Mouse (Mus musculus) thymus, postnatal 10 days (tissue): ENCODE measurements at regions not wholly inside any gene's neighbourhood (a gene's known extent, or its start where the extent isn't known, plus 50 kb on each side); places are given as distances from the start of the nearest gene placed in this dataset.

ENCODE experiments used
- DNase-seq, 2 experiments: peaks; one replicate each; pipeline ENCODE4 v3.0.0; 2021; ENCODE audit warnings: low spot score in 2 of 2

DNA sequence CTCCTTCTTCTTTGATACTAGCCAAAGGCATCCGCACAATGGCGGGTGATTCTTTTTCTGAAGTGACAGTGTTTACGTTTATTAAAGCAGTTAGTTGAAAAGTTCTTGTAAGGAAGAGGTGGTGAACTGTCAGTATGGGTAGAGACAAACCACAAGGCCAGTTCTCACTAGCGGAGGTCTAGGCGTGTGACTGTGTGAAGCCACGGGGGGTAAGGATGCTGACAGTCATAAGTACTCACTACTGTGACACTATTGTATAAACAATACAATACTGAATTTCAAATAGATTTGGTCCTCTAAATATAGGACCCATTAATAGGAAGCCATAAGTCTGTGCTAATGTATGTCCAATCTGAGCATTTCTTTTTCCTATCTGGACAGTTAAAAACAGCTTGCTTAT, 161.9 kb downstream of the Cxcl12 start:
- DNase-seq = no peak

DNA sequence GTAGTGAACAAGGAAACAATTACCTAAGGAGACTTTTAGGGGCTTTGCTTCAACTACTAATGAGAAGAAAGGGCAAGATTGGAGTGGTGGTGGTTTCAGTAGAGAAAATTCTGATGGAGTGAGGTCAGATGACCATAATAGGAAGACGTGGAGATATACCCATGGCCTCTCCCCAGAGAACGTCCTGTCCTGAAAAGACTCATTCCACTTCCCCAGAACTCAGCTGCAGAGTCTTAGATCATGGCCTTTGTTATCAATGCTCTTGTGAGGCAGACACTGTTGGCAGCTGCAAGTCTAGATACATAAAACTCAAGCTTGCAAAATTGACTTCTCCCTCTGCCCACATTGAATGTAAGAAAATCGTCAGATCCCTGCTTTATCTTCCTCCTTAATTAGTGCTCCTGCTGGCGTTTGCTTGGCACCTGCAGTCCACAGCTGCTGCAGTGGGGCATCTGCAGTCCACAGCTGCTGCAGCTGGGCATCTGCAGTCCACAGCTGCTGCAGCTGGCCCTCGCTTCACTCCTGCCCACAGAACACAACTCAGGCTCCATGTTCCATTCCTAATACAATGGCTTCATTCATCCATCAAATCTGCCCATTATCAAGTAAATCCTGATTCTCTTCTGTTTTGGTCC, 162.5 kb downstream of the Cxcl12 start:
- DNase-seq = no peak

DNA sequence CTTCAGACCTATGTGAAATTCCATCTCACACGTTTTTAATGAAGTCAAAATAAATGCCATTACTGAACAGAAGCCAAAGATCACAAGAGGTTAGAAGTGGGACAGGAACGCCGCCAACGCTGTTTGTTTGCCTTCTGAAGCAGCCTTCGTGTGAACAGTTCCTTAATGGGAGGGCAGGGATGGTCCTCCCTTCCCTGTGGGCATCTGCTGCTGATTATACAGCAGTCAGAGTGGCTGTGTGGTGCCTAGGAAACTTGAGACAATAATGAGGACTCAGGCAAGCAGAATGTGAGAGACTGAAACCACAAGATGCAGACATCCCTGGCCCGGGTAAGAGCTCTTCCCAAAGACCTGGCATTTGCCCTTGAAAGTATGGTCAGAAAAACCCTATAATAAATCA, 164.3 kb downstream of the Cxcl12 start:
- DNase-seq = no peak

DNA sequence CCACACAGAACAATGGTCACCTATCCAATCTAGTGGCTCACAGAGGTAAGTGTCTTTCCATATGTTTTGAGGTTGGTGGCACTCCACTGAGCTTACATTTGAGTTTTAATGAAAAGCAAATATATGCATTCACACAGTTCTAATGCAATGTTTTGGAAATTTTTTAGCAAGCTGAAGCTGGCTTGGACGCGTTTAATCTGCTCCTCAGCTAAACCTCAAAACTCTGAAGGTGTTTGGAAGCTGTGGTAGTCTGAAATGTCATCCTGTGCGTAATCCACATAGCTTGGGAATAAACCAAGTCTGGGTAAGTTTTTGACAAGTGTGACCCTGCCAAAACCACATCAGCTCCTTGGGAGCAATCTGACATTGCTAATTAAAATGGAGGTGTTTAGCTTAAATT, 173.8 kb downstream of the Cxcl12 start:
- no peak for DNase-seq

DNA sequence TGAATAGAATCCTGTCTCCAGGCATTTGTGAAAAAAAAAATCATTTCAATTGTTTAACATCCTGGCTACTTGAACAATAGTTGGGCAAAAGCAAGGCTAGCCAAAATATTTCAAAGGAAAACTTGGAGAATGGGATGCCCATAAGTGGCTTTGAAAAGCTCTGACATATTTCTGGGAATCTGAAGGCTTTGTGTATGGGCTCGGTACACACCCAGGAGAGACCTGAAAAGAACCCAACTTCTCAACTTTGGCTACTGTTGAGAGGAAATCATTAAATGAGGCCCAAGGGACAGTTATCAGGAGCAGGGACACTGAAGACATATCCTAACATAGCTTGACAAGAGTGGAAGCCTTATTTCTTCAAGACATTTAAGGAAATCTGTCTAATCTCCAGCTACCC, 179.0 kb downstream of the Cxcl12 start:
- no peak for DNase-seq

DNA sequence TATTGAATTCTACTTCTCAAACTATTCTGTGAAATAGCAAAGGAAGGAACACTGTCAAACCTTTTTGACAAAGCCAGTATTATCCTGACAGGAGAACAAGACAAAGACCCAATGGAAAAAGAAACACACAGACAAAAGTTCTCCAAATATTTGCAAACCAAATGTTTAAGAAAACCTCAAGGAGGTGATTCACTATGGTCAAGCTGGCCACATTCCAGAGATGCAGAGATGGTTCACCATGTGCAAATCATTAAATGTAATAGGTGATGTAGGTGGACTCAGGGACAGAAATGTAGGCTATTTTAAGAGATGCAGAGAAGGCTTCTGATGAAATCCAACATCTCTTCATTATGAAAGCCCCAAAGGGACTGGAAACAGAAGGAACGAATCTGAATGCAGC, 183.5 kb downstream of the Cxcl12 start:
- DNase-seq = no peak

DNA sequence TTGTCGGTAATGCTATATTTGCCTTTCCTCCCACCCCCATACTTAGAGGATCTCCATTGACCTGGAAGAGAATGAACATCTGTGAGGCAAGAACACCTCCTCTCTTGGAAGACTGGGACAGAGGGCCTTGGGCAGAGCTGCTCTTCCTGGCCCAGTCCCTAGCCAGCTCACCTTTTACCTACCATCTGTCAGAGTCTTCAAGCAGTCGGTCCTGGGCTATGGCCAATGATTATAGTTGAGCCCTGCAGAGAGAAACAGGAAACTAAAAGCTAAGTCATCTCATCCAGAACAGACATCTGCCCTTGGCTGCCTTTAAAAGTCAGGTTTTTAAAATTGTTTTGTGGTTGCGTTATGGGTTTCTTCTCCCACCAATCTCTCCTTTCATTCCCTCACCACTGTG, 184.8 kb downstream of the Cxcl12 start:
- no peak for DNase-seq

DNA sequence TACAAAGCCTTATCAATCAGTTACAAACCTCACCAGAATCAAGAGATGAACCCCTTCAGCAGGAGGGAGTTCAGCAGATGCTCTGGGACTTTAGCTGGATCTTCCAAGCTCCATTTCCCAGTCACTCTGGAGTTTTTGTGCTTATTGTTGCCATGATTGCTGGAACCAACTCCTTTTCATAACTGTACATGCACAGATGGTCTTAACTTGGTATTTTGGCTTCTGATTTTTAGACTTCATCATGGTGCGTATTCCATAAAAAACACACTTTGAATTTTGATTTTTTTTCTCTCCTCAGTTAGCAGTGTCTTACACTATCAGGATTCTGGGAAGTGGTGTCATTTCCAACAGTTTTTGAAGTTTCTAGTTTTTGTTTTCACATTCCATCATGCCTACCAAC, 187.8 kb downstream of the Cxcl12 start:
- DNase-seq = no peak

DNA sequence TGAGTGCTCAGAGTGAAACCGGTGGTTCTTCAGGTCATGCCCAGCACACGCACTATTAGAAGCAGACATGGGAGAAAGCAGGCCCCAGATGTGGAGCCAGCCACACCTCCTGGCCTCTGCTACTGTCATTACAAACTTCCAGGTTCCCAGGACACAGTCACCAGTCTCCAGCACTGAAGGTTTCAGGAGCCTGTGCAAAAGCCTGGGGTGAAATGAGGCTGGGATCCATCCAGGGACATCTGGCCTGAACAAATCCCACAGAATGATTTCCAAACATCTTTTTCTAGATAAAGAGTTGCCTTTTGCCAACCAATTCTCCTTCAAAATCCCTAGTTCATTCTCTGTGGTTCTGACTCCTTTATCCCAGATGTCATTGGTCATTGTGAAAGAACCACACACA, 191.1 kb downstream of the Cxcl12 start:
- DNase-seq = no peak

DNA sequence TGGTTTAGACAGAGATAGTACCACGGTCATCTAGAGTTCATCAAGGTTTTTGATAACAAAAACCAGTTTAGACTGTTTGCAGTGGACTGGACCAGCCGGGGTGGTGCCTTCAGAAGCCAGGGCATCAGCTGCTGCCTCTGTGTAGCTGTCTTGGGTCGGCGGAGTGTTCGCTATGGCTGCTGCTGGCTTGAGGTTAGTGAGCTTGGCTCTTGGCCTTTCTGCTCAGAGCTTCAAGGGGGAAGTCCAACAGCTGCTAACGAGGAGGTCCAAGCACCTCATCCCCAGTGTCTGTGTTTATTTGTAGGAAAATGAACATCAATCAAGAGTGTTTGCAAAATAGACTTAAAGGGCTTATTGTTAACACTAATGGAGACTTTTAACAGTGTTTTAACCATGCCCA, 198.2 kb downstream of the Cxcl12 start:
- no peak for DNase-seq

DNA sequence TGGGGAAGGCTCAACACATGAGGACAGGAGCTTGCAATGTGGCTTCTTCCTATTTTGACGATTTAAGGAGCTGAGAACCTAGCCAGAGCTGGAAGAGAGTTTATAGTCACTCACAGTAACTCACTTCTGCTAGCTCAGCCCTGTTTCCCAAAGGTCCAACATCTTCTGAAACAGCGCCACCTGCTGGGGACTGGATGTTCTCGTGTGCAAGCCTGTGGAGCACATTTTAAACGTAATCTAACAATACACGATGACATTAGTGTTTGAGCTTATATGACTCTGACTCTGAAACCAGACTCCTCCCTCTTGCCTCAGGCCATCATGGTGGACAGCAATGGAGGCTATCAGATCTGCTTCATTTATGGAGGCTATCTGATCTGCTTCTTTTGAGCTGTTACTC, 207.7 kb downstream of the Cxcl12 start:
- no peak for DNase-seq

DNA sequence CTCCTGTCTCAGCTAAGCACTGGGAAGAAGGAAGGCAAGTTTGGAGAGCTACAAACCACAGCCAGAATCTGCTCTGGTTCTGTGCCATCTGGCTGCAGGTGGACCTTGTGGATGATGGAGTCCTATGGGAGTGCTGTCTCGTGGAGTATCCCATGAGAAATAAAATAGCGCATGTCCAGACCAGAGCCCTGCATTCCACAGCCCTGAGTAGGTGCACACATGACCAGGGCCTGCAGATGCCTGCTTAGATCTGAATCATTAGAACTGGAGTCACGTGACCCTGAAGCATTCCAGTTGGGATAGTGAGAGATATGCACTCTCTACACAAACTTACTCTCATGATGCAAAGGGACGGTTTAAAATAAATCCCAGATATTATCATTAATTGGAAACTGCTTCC, 211.6 kb downstream of the Cxcl12 start:
- no peak for DNase-seq

DNA sequence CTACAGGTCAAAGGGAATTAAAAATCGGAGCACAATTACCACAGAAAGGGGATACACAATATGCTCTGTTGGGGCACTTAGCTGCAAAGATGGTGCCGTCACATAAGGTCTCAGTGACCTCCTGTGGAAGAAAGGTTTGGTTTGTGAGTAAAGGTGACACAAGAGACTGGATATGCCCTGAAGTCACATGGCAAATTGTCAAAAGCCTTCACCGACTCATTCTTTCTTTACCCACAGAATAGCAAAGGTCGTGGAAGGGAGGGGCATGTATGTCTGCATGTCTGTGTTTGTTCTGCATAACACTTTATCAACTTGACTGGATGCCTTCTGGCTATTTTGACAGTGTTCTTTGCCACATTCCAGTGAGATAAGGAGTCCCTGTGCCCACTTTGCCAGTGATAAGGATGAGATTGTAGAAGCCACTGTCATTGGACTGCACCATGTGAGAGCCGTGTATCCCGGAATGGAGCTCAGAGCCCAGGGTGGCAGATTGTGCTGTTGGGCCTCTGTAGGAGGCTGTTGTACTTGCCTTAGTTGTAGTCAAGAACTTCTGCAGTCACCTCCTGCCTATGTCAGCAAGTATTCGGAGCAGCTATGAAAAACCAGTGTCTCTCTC, 222.0 kb downstream of the Cxcl12 start:
- no peak for DNase-seq

DNA sequence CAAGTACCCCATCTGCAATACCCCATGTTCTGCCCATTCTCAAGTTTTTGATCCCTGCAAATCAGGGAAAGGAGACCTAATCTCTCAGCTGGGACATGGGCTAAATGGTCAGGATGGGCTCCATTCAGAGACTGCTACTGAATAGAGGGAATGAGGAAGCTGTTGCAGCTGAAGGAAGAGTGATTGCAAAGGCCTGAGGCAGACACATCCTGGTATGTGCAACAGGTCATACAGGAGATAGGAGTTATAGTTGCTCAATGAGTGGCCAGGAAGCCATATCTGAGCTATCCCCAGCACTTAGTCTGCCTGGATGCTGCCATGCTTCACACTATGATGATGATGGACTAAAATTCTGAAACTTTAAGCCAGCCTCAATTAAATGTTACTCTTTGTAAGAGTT, 225.1 kb downstream of the Cxcl12 start:
- no peak for DNase-seq

DNA sequence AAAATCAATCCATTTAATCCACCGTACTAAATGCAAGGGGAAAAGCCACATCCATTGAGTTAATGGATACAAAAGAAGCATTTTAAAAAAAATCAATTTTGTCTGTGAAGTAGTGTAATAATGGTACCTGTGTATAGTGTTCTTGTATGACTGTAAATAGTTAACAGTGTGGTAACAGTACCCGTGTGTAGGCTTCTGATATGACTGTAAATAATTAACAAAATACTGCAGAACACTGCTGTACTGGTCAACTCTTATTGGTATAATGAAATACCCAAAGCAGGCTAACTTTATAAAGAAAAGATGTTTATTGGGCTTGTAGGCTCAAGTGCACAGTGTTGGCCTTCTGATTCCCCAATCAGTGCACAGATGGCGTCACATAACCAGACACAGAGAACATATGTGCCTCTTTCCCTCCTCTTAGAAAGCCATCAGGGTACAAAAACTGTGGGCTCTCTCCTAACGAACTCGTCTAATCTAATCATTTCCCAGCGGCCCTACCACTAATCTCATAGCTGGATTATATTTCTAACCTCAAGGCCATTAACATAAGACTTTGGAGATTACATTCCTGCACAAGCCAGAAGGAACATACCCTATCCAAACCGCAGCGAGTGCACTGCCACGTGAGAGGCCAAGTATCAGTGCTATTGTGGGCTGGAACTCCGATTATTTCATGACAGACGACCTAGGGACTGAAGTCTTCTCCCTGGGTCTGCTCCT, 237.4 kb downstream of the Cxcl12 start:
- DNase-seq = no peak

DNA sequence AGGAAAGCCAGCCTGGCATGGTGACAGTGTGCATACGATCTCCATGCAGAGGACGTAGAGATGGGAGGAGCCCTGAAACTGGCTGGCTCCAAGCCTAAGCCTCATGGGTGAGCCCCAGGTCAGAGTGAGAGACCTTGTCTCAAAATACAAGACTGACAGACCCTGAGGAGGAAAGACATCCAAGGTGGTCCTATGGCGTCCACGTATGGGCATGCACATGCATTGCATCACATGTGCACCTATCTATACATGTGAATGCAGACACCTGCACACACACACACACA, 237.9 kb downstream of the Cxcl12 start:
- no peak for DNase-seq

DNA sequence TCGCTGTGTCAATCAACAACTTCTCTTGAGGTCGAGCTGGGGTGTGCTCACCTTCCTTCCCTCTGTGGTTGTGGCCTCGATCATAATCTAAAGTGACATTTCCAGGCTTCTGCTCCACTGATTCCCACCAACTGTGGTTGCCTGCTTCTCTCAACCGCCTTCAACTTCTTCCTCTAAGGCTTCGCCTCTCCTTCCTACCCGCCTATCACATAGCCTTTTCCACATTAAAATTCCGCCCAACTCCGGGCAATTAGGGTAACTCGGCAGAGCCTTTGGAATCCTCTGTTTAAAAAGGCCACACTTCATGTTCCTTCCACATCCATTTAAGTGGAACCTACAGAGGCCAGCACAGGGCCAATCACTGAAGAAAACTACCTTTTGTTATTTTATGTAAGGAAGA, 238.4 kb downstream of the Cxcl12 start:
- DNase-seq = no peak

DNA sequence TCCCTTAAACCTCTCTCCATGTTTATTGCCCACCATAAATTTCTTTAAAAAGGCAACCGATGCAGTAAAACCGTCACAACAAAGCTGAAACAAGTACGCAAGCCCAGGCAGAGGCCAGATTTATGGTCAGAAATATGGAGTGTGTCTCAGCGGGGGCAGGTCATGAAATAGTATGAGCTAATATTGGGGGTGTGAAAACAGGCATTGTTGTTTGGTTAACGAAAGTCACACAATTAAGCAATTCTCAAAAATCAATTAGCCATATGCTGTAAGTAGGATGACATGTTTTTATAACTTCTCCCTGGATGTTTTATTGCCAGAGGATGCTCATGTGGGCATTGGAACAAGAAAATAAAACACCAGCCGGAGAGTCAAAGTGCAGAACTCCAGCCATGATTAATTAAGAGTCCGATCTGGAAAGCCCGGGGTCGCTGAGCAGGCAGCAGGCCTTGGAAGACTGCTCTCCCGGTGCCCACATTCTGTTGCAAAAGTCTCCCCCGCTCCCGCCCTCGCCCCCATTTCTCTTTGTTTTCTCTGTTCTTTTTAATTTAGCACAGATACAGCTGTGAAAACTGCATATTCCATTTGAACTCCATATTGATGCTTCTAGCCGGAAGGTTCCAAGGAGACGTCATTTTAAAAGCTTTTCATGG, 239.0 kb downstream of the Cxcl12 start:
- no peak for DNase-seq

DNA sequence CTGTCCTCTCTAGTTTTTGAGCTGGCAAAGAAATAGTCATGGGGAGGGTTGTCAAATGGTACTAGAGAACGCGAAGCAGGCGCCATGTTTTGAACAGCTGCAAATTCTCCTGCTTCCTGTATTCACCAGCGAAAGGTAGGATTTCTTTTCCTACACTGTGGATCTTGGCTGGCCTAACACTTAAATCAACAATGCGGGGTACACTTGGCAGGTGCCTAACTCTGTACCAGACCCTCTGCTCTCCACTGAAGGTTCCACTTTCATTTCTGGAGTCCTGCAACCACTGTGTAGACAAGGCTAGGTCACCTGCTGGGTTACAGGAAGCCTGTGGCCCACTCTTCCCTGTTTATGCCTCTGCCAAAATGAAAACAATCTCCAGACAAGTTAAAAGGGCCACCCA, 239.6 kb downstream of the Cxcl12 start:
- no peak for DNase-seq

DNA sequence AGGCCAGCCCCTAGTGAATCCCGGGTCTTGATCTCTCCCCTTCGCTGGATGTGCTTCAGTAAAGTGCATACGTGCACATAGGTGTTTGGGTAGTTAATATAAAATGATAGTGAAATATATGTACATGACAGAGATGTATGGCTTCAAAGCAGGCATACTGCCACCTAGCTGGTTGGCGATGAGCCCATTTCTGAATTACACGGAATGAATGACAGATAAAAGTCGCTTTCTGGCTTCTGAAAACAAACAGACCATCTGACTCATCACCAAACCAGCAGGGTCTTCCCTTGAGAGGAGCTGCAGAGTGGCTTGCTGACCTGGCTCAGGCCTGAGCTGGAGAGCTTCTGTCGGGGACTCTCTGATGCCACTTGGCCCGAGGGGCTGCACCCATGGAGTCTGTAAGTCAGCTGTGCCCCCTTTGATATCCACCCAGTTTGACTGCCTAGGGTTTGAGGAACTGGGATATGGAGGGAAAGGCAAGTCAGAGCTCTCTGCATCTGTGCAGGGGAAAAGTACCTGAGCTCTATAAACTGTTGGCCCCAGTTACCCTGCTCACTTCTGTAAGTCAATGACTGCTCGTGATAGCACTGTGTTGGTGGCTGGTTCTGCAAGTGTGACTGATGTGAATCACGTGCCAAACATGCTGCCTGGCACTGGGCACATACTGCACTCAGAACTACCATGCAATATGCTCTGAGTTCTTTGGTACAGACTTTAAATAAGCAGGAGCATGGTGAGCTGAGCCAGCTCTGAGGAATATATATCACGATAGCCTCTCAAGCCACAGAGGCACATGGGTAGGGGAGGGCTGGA, 240.8 kb downstream of the Cxcl12 start:
- DNase-seq = no peak

DNA sequence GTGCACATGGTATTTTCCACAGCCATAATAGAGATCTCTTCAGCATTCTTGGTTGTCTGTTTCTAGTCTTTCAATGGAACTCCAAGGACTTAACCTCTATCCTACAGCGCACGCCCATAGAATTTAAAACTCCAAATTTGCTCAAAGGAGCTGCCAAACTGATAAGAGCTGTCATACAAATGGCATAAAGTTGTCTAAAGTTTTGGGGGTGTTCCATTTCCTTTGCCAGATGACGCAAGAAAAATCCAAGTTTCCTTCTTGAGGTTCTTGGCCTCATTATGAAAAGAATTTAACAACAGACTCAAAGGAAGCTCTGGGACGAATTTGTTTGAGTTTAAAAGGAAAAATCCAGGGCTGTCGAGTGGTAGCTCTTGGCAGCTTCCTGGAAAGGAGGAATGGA, 246.6 kb downstream of the Cxcl12 start:
- DNase-seq = no peak

DNA sequence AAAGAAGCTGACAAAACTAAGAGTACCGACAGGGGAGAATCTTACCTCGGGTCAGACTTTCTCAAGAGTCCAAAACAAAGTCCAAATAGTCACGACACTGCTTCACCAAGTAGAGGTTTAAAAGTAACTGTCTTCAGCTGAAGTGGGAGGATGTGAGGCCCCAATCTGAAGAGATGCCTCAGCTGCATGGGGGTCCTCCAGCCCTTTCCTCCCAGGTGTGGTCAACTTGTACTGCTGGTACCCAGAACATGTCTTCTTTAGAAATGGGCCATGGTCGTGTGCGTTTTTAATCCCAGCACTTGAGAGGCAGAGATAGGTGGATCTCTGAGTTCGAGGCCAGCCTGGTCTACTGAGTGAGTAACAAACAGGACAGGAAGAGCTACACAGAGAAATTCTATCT, 247.6 kb downstream of the Cxcl12 start:
- no peak for DNase-seq
